Mouse (Mus musculus): ENCODE results near the gene Palmd.

The Palmd gene

GRCm38 (mm10) chr3:116968540-116968997 lies at the start of gene Palmd:
Palmd (minus strand) TSS chr3:116968987.
- peak; percentile 15 for DNase-seq

- DNase-seq, result no peak
Observed at GRCm38 (mm10) chr3:117010182-117010581, 41.4 kb upstream of the Palmd start.

GRCm38 (mm10) chr3:117007340-117007739 lies 38.6 kb upstream of the Palmd start:
- no peak for DNase-seq

- no peak for DNase-seq
Observed at GRCm38 (mm10) chr3:117006636-117007035, 37.8 kb upstream of the Palmd start.

GRCm38 (mm10) chr3:117003379-117003778 lies 34.6 kb upstream of the Palmd start:
- DNase-seq, result no peak

- DNase-seq, result no peak
Observed at GRCm38 (mm10) chr3:117001686-117002485, 33.1 kb upstream of the Palmd start.

GRCm38 (mm10) chr3:116993011-116993410 lies 24.2 kb upstream of the Palmd start:
- no peak for DNase-seq

- no peak for DNase-seq
Observed at GRCm38 (mm10) chr3:116991180-116991579, 22.4 kb upstream of the Palmd start.

GRCm38 (mm10) chr3:116988221-116988620 lies 19.4 kb upstream of the Palmd start:
- no peak for DNase-seq

- DNase-seq, result no peak
Observed at GRCm38 (mm10) chr3:116986451-116986850, 17.7 kb upstream of the Palmd start.

- no peak for DNase-seq
Observed at GRCm38 (mm10) chr3:116985741-116986140, 17.0 kb upstream of the Palmd start.

GRCm38 (mm10) chr3:116985042-116985455 lies 16.3 kb upstream of the Palmd start:
- no peak for DNase-seq

- no peak for DNase-seq
Observed at GRCm38 (mm10) chr3:116981811-116982575, 13.2 kb upstream of the Palmd start.

GRCm38 (mm10) chr3:116969786-116970185 lies 999 bp upstream of the Palmd start:
- no peak for DNase-seq

GRCm38 (mm10) chr3:116969003-116969402 lies 216 bp upstream of the Palmd start:
- no peak for DNase-seq

GRCm38 (mm10) chr3:116967967-116968366 lies 820 bp downstream of the Palmd start, which contains the start of gene 4930455H04Rik:
4930455H04Rik (plus strand) TSS chr3:116968267.
- no peak for DNase-seq

GRCm38 (mm10) chr3:116967436-116967835 lies 1.4 kb downstream of the Palmd start:
- DNase-seq, result no peak

- DNase-seq, result no peak
Observed at GRCm38 (mm10) chr3:116966800-116967199, 2.0 kb downstream of the Palmd start.

- no peak for DNase-seq
Observed at GRCm38 (mm10) chr3:116966225-116966624, 2.6 kb downstream of the Palmd start.

GRCm38 (mm10) chr3:116964426-116964825 lies 4.4 kb downstream of the Palmd start:
- no peak for DNase-seq

- DNase-seq, result no peak
Observed at GRCm38 (mm10) chr3:116963213-116963612, 5.6 kb downstream of the Palmd start.

- no peak for DNase-seq
Observed at GRCm38 (mm10) chr3:116961354-116962142, 7.2 kb downstream of the Palmd start.

- DNase-seq, result no peak
Observed at GRCm38 (mm10) chr3:116960414-116960813, 8.4 kb downstream of the Palmd start.
